Mouse (Mus musculus): ENCODE measurements at regions not wholly inside any gene's neighbourhood (a gene's known extent, or its start where the extent isn't known, plus 50 kb on each side); places are given as distances from the start of the nearest gene placed in this dataset.
A peak's percentile ranks its signal among the peaks of the same experiment; 100 is the strongest.
"Not testable (repeated sequence)": the region's sequence is repeated elsewhere in the genome, so short reads cannot be mapped to it uniquely, and the experiment has no call there.

GRCm38 (mm10) chr6:102005627-102006026 is 567.3 kb downstream of the Cntn3 start:
- no peak for DNase-seq

DNA sequence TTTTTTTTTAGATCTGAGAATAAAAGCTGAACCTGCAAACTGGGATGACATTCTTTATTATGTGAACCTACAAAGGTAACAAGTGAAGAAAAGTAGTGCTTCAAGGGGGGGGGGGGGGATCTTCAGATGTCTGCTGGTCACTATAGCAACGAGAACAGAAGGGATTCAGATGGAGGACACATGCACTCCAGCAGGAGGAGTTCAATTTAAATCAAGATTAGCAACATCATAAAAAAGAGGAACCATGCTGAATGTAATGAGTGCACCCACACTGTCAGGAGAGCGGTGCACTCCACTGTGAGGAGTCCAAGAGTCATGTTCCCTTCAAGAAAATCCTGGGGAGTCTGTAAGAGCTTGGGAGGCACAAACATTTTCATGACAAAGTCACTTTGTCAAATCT is 574.7 kb downstream of the Cntn3 start:
- DNase-seq = no peak

DNA sequence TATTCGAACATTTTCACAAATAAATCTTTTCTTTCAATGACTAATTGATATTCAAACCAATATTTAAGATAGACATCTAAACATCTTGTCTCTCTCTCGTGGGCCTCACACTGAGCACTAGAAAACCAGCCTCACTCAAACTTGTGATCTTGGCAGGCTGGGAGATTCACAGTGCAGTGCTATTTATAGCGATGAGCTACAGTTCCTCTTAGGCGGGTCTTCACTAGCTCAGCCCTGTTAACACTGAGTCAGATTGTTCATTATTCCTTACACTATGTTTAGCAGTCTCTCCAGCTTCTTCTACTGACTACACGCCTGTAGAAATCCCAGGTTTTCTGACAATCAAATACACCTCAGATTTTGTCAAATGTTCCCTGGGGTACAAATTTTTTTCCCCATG is 575.3 kb downstream of the Cntn3 start:
- DNase-seq = no peak

- no peak for DNase-seq
Observed at GRCm38 (mm10) chr6:101992815-101993214, 580.1 kb downstream of the Cntn3 start.

DNA sequence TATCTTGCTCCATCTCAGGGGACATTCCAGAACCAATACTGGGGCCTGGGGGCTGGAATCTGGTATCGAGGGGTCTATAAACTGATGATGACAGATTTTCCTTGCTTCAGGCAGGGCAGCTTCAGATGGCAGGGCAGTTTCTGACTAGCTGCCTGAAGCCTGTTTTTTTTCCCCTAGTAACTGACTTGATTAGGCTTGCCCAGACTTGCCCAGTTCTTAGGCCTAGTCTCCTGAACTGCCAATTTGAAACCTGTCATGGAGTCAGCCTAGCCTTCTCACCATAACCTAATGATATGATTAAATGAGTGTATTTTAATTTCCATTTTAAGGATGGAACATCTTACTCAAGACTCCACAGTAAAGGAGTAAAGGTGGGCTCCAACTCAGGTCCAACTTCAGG is 591.2 kb downstream of the Cntn3 start:
- no peak for DNase-seq

DNA sequence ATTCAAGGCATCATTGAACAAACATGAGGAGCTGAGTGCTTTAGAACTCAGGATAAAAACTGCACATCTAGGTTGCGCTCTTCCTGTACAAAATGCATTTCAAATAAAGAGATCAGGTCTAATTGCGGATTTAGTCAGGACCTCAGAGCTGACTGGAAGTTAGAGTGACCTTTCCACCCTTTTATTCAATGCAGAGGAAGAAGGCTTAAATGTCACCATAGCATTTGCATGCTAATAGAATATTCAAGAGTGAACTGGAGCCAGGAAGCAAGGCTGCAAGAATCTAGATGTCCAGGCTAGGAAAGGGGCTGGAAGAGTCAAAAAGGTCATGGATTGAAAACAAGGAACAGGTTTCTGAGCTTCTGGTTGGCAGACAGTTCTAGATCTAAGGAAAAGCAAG is 593.7 kb downstream of the Cntn3 start:
- no peak for DNase-seq

GRCm38 (mm10) chr6:101964941-101965340 is 587.2 kb upstream of the Pdzrn3 start:
- no peak for DNase-seq

- DNase-seq = not testable (repeated sequence)
Observed at GRCm38 (mm10) chr6:101961476-101961875, 583.8 kb upstream of the Pdzrn3 start.

DNA sequence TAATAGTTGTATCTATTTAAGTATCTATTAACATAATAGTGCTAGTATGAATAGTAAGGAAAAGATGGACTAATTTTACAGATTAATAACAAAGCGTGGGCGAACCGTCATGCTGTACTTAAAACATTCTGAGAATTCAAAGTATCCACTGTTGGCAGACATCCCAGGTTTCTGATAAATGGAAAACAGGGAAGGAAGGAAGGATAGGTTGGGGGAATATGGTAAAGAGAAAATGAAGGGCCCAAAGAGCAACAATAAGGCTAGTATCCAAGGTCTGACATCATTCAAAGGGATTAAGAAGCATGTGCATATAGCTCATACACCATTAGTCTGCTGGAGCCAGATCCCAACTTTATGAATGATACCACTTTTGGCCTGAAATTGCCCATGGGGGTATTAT is 572.0 kb upstream of the Pdzrn3 start:
- DNase-seq = no peak

- no peak for DNase-seq
Observed at GRCm38 (mm10) chr6:101948950-101949349, 571.3 kb upstream of the Pdzrn3 start.

- no peak for DNase-seq
Observed at GRCm38 (mm10) chr6:101940266-101940866, 562.7 kb upstream of the Pdzrn3 start.

- no peak for DNase-seq
Observed at GRCm38 (mm10) chr6:101938393-101938985, 560.8 kb upstream of the Pdzrn3 start.

DNA sequence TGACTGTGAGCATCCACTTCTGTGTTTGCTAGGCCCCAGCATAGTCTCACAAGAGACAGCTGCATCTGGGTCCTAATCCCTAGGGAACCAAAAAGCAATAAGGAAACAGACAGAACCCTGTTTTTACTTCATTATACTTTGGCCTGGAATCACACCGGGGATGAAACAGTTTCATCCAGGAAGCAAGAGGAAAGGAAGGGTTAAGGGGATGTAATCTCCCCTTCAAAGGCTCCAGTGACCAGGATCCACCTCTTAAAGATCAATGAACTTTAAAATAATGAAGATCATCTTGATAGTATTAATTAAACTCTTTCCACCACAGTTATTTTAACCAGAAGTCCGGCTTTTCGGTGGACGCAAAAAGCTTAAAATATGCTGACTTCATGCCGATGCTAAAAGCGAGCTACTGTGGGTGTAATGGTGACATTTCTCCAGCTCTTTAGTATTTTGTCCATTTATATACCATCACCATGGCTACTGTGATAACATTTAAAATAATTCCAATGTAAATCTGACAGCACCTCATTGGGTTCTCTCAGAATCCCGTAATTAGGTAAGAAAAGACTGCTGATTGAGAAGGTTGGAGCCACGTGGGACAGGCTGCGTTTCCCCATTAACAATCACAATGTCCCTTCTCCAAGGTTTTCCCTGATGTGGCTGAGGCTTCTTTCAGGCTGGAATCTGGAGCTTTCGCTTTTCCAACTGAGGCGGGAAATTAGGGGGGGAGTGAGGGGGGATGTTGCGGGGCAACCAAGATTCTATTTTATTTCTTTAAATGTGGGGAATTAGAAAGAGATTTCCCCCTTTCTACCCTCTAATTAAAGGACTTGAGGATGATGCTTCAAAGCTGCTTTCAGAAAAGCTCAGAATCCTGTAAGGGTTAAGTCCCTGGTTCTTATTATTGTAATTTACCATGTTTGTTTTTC is 560.0 kb upstream of the Pdzrn3 start:
- DNase-seq = no peak

DNA sequence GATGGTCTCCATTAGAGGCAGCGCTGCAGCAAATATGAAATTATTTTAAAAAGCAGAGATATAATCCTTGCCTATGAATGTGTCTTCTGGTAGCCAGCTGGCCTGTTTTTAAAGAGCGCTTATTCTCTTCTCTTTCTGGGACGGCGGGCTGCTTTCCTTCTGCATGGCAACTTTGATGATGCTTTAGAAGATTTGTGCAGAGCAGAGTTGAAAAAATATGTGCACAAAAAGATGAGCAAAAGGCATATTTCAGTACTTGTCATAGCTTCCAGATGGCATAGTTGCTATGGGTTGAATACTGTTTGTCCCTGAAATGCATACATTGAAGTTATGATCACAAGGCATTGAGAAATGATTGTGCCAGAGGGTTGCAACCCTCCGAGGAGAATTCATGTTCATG is 554.1 kb upstream of the Pdzrn3 start:
- DNase-seq = no peak

- DNase-seq = no peak
Observed at GRCm38 (mm10) chr6:101921686-101922085, 544.0 kb upstream of the Pdzrn3 start.

DNA sequence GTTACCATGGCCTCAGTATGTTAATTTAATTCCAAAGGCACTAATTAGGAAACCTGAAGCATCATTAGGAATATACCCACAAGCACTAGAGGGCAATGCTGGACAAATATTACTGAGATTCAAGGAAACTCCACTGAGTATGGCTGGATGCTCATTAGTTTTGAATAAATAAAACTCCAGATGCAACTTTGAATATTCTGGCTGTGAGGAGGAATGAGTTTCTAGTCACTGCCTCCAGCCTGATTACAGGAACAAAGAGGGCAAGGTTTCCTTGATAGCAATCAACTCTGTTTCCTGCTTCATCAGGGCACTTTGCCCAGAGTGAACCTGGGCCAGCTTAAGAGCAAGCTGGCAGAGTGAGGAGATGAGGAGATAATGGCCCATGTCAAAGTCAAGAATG is 543.5 kb upstream of the Pdzrn3 start:
- peak; percentile 4 for DNase-seq

DNA sequence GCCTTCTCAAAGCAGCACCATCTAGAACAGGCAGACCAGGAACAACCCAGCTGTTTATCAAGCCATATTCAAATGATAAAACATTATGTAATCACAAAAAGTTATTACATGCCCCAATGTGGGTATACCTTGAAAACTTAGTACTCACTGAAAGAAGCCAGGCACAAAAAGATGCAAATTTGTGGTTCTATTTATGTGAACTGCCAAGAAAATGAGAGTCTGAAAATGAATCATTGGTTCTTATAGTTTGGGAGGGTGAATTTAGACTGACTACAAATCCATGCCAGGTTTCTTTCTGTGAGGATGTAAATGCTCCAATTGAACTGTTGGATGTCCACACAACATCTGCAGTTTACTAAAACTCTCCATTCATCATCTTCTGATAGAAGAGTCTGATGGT is 541.2 kb upstream of the Pdzrn3 start:
- no peak for DNase-seq

DNA sequence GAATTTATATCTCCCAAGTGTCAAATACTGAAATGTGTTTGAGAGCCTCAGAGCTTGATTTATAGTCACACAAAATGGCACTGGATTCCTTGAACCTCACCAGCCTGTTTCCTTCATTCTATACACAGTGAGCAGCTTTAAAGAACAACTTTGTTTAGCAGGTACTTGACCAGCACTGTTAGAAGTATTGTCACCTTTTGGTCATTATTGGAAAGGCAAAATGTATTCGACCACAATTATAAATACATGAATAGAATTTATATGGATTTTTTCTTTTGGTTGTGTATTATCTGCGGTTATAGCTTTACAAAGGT is 527.3 kb upstream of the Pdzrn3 start:
- no peak for DNase-seq

DNA sequence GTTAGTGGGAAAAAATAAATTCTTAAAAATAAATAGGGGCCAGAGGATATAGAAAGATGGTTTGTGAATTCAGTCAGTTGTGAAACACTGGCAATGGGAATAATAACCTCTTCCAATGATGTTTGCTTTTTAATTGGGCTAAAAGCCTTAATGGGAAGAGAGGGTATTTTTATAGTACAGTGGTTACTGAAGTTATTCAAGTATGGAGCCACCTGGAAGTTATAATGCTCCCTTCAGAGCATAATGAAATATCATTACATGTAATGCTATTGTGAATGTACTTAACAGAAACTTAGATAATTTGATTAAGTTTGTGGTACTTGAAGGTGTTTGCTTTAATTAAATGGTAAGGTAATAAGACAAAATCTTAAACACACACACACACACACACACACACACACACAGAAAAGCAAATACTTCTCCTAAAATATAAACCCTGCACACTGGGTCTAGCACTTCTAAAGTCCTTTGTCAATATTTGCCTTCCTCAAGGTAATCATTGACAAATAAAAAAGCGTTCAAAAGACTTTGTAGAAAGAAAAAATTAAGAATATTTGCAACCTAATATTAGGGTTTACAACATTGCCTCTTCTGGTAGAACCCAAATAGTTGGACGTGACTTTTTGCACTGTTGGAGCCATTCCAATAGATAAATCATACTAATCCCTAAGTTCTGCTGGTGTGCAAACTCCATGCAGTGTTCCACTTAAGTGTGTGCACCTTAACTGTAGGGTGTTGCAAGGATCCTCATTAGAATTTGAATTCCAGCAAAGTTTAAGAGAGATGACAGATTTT is 526.7 kb upstream of the Pdzrn3 start:
- no peak for DNase-seq

DNA sequence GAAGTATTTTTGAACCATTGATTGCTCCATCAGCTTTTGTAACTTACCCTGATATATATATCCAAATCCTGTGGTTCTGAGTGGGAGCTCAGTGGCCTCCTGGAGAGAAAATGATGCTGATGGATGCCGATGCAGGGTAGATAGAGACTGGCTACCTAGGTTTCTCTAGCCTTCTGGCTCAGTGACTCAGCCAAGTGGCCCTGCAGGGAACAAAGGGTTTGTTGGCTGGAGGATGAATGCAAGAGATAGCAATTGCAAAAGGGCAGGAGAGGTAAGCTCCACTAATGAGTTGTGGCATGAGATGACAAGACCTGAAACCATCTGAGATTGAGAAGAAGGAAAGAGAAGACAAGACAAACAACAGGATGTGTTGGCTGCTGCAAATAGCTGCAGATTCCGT is 524.6 kb upstream of the Pdzrn3 start:
- DNase-seq = no peak

DNA sequence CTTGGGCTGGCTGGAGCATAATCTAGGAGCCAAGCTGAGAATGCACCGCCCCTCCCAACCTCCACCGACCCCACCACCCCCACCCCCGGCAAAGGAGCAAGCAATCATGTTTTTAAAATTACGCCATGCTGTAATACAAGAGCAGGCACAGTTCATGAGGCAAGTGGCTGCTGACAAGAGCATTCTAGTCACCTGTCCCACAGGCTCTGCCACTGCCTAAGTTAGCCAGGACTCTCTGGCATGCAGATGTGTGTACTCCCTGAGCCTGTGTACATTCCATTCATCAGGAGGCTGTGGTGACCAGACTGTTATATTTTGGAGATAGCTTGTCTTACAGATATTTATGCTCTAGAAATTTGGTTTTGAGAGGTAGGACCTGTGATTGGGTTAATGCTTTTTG is 520.8 kb upstream of the Pdzrn3 start:
- DNase-seq = no peak

DNA sequence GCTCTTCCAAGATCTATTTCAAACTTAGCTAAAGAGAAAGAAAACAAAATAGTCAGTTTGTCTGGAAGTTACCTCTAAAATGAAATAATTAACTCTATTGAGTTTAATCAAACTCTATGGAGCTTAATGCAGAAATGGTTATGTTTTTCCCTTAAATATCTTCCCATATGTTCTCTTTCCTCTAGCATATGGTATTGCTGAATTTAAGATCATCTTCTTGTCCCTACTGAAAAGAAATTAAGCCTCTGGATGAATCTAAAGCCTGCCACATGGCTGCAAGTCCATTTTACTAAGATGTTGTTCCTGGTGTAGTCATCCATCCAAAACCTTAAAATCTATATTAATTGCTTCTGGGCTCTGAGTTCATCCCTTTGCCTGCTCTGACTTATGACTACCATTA is 513.0 kb upstream of the Pdzrn3 start:
- no peak for DNase-seq

- no peak for DNase-seq
Observed at GRCm38 (mm10) chr6:101882938-101883337, 505.2 kb upstream of the Pdzrn3 start.

DNA sequence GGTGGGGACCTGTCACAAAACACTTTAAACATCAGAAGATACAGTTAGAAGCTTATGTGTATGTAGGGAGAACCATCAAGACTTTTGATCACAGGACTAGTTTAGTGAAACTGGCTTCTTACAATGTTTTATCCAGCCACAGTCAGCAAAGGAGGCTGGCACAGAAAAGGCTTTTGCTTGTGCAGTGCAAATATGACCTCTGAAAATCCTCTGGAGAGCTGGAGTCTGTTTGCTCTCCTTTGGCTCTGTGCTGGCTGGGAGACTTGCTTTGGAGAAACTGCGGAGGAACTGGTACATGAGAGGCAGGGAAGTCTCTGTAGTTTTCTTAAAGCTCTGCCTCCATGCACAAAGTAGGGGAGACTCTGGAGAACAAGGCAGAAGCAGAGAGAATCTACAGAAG is 497.2 kb upstream of the Pdzrn3 start:
- DNase-seq = no peak
